In genomic region chr7:126702358-126702757, GRCm38 (mm10) we compare ENCODE assay signal across 8 mouse cellular contexts. TPM values are rescaled to one million over a fixed set of nuclear protein-coding genes. Genes with fewer than 3 reads are reported as not detected.
DNase-seq lines count a peak whose midpoint lies in the region; ATAC-seq lines count a peak whose summit lies in the region.

No protein-coding gene starts in this region.

- H3K9me3 ChIP-seq in midbrain, embryonic 10.5 days (replicated peaks), result no peaks in the 10 kb centered on the region
- no peaks in the 10 kb centered on the region for H3K9me3 ChIP-seq in midbrain, embryonic 11.5 days (ENCODE audit: control insufficient read depth, low read length)
- no peaks in the 10 kb centered on the region for H3K9me3 ChIP-seq in forebrain, embryonic 14.5 days (replicated peaks; ENCODE audit: control insufficient read depth, low read length)

- no peak for DNase-seq in midbrain, embryonic 10.5 days (ENCODE audit: low spot score)
- DNase-seq in midbrain, embryonic 11.5 days (ENCODE audit: low spot score, missing footprints), result no peak
- DNase-seq in forebrain, embryonic 14.5 days (ENCODE audit: low spot score), result no peak
- peak; percentile 79 to 80 for DNase-seq in thymus, postnatal 10 days (ENCODE audit: low spot score in 2 of 2)
- no peak for DNase-seq in cerebellum, adult 11 months
- DNase-seq in kidney, postnatal 14 days, result no peak
- DNase-seq in cerebellum, adult 11-12 months, result no peak

- peak overlapping the region; percentile 77; the same call in 1 of the 2 replicates for H3K4me3 ChIP-seq in midbrain, embryonic 10.5 days
- no peak overlapping the region for H3K4me3 ChIP-seq in midbrain, embryonic 11.5 days (ENCODE audit: low read depth, low read length)
- no peak overlapping the region for H3K4me3 ChIP-seq in forebrain, embryonic 14.5 days (ENCODE audit: low read depth, low read length)

- H3K4me1 ChIP-seq in midbrain, embryonic 10.5 days, result peaks cover 56% of the 10 kb centered on the region
- H3K4me1 ChIP-seq in midbrain, embryonic 11.5 days (ENCODE audit: control insufficient read depth, insufficient read depth, low read length), result 0 out of 2 replicates have a peak, but pooled peaks cover 10% of the 10 kb centered on the region
- peaks cover 15% of the 10 kb centered on the region for H3K4me1 ChIP-seq in forebrain, embryonic 14.5 days (ENCODE audit: control insufficient read depth, insufficient read depth, low read length)

- H3K27me3 ChIP-seq in midbrain, embryonic 10.5 days (ENCODE audit: low read depth, poor library complexity, severe bottlenecking), result peaks cover 52% of the 10 kb centered on the region
- peaks cover 11% of the 10 kb centered on the region for H3K27me3 ChIP-seq in midbrain, embryonic 11.5 days (ENCODE audit: control insufficient read depth, insufficient read depth, low read length)
- no peaks in the 10 kb centered on the region for H3K27me3 ChIP-seq in forebrain, embryonic 14.5 days (replicated peaks; ENCODE audit: control insufficient read depth, insufficient read depth, low read length)

- H3K9ac ChIP-seq in midbrain, embryonic 11.5 days (ENCODE audit: low read length), result no peak overlapping the region
- no peak overlapping the region for H3K9ac ChIP-seq in forebrain, embryonic 14.5 days (ENCODE audit: low read length)

- H3K36me3 ChIP-seq in midbrain, embryonic 10.5 days, result peaks cover 29% of the 10 kb centered on the region
- H3K36me3 ChIP-seq in midbrain, embryonic 11.5 days (ENCODE audit: control insufficient read depth, insufficient read depth, low read length), result no peaks in the 10 kb centered on the region
- H3K36me3 ChIP-seq in forebrain, embryonic 14.5 days (ENCODE audit: control insufficient read depth, insufficient read depth, low read length), result peaks cover 20% of the 10 kb centered on the region

- H3K27ac ChIP-seq in midbrain, embryonic 10.5 days (replicated peaks), result no peak overlapping the region
- no peak overlapping the region for H3K27ac ChIP-seq in midbrain, embryonic 11.5 days (ENCODE audit: low read depth, low read length)
- H3K27ac ChIP-seq in forebrain, embryonic 14.5 days (ENCODE audit: low read depth, low read length), result no peak overlapping the region

- no peak for ATAC-seq in midbrain, embryonic 11.5 days (ENCODE audit: low FRiP score)
- ATAC-seq in forebrain, embryonic 14.5 days, result no peak
- peak; percentile 47 for ATAC-seq in megakaryocyte, adult 5-6 weeks (ENCODE audit: poor library complexity, severe bottlenecking)

- H3K4me2 ChIP-seq in midbrain, embryonic 11.5 days, result no peak overlapping the region
- H3K4me2 ChIP-seq in forebrain, embryonic 14.5 days (ENCODE audit: low read length), result peak overlapping the region; percentile 87

- WGBS in midbrain, embryonic 10.5 days, result 77% methylated on average over 6 of the region's 6 CpGs
- WGBS in midbrain, embryonic 11.5 days, result 82% methylated on average over 6 of the region's 6 CpGs
- WGBS in forebrain, embryonic 14.5 days, result 86% methylated on average over 6 of the region's 6 CpGs

RNA-seq across cellular contexts. Expression of gene Coro1a, which starts 5.2 kb away (rescaled TPM):
- polyA plus RNA-seq in midbrain, embryonic 10.5 days (2016; fragmentation: Nextera tagmentation; extraction: Ambion mirVana), result 42.7 and 50.1 TPM in 2 replicates
- 46.2 TPM in 2 replicates for polyA plus RNA-seq in midbrain, embryonic 11.5 days (2014; fragmentation: Nextera tagmentation; extraction: Ambion mirVana)
- polyA plus RNA-seq in forebrain, embryonic 14.5 days (2014; fragmentation: Nextera tagmentation; extraction: Ambion mirVana), result 97.2 and 111 TPM in 2 replicates
- 1,020 and 1,059 TPM in 2 replicates for total RNA-seq in megakaryocyte, adult 5-6 weeks (2015)
- total RNA-seq in megakaryocyte, adult 5-6 weeks (2017), result 1,317 and 1,554 TPM in 2 replicates

RNA-seq across cellular contexts. Expression of gene Slx1b, which starts 6.8 kb away (rescaled TPM):
- 14.1 and 15.5 TPM in 2 replicates for polyA plus RNA-seq in midbrain, embryonic 10.5 days (2016; fragmentation: Nextera tagmentation; extraction: Ambion mirVana)
- polyA plus RNA-seq in midbrain, embryonic 11.5 days (2014; fragmentation: Nextera tagmentation; extraction: Ambion mirVana), result 10.2 and 10.3 TPM in 2 replicates
- polyA plus RNA-seq in forebrain, embryonic 14.5 days (2014; fragmentation: Nextera tagmentation; extraction: Ambion mirVana), result 8.8 and 10.1 TPM in 2 replicates
- total RNA-seq in megakaryocyte, adult 5-6 weeks (2015), result 4.1 and 6.0 TPM in 2 replicates
- total RNA-seq in megakaryocyte, adult 5-6 weeks (2017), result 4.7 and 5.9 TPM in 2 replicates

RNA-seq across cellular contexts. Expression of gene Bola2, which starts 7.2 kb away (rescaled TPM):
- polyA plus RNA-seq in midbrain, embryonic 10.5 days (2016; fragmentation: Nextera tagmentation; extraction: Ambion mirVana), result 186 and 216 TPM in 2 replicates
- 158 and 180 TPM in 2 replicates for polyA plus RNA-seq in midbrain, embryonic 11.5 days (2014; fragmentation: Nextera tagmentation; extraction: Ambion mirVana)
- polyA plus RNA-seq in forebrain, embryonic 14.5 days (2014; fragmentation: Nextera tagmentation; extraction: Ambion mirVana), result 147 and 164 TPM in 2 replicates
- 49.8 and 60.5 TPM in 2 replicates for total RNA-seq in megakaryocyte, adult 5-6 weeks (2015)
- total RNA-seq in megakaryocyte, adult 5-6 weeks (2017), result 106 and 161 TPM in 2 replicates

RNA-seq across cellular contexts. Expression of gene Sult1a1, which starts 26.1 kb away (rescaled TPM):
- 0.29 TPM in 1 of 2 replicates, not detected in the other for polyA plus RNA-seq in midbrain, embryonic 10.5 days (2016; fragmentation: Nextera tagmentation; extraction: Ambion mirVana)
- polyA plus RNA-seq in midbrain, embryonic 11.5 days (2014; fragmentation: Nextera tagmentation; extraction: Ambion mirVana), result 0.10 and 0.69 TPM in 2 replicates
- 3.3 and 5.7 TPM in 2 replicates for polyA plus RNA-seq in forebrain, embryonic 14.5 days (2014; fragmentation: Nextera tagmentation; extraction: Ambion mirVana)
- total RNA-seq in megakaryocyte, adult 5-6 weeks (2015), result 4.8 and 6.6 TPM in 2 replicates
- 6.6 and 6.9 TPM in 2 replicates for total RNA-seq in megakaryocyte, adult 5-6 weeks (2017)

RNA-seq across cellular contexts. Expression of gene Sgf29, which starts 53.2 kb away (rescaled TPM):
- polyA plus RNA-seq in midbrain, embryonic 10.5 days (2016; fragmentation: Nextera tagmentation; extraction: Ambion mirVana), result 61.9 and 63.5 TPM in 2 replicates
- polyA plus RNA-seq in midbrain, embryonic 11.5 days (2014; fragmentation: Nextera tagmentation; extraction: Ambion mirVana), result 44.4 and 49.4 TPM in 2 replicates
- 61.3 and 66.1 TPM in 2 replicates for polyA plus RNA-seq in forebrain, embryonic 14.5 days (2014; fragmentation: Nextera tagmentation; extraction: Ambion mirVana)
- total RNA-seq in megakaryocyte, adult 5-6 weeks (2015), result 42.1 and 55.6 TPM in 2 replicates
- total RNA-seq in megakaryocyte, adult 5-6 weeks (2017), result 27.3 and 35.5 TPM in 2 replicates

Comparison
In these comparisons a context has a peak if more than half of its experiments do, and no peak if none do; other contexts are left out.
1. DNase-seq: peak in thymus, postnatal 10 days (2 of 2); none in midbrain, embryonic 10.5 days (single experiment), midbrain, embryonic 11.5 days (single experiment), forebrain, embryonic 14.5 days (single experiment), cerebellum, adult 11 months (single experiment), kidney, postnatal 14 days (single experiment) and cerebellum, adult 11-12 months (single experiment).